Mouse (Mus musculus): Measurements from ENCODE around the gene Hlcs. TPM values are rescaled to one million over a fixed set of nuclear protein-coding genes. Genes with fewer than 3 reads are reported as not detected.

Hlcs gene
- total RNA-seq, 2 experiments from 2014 or later: 13.5 to 13.9 TPM

DNA sequence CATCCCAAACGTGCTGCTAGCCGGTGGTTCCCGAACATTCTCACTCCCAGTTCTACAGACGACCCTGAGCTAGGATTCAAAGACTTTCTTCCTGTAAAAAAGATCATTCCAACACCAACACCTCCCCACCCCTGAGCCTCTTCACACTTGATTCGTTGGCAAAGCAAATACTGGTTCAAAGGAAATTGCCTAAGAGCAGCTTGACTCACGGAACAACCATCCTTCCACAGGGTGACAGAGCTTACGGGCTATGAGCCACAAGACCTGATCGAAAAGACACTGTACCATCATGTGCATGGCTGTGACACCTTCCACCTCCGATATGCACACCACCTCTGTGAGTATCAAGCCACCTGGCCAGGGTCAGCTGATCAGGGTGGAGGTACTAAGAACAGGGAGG, 198.7 kb downstream of the Hlcs start:
- no peak for DNase-seq (ENCODE audit: low spot score in 2 of 2)

GRCm38 (mm10) chr16:94113160-94113559, 200.2 kb downstream of the Hlcs start:
- DNase-seq (ENCODE audit: low spot score in 2 of 2): no peak

GRCm38 (mm10) chr16:94097724-94098455, 215.5 kb downstream of the Hlcs start:
- no peak for DNase-seq (ENCODE audit: low spot score in 2 of 2)

- no peak for DNase-seq (ENCODE audit: low spot score in 2 of 2)
These were observed 216.9 kb downstream of the Hlcs start for GRCm38 (mm10) chr16:94096479-94096878.

- no peak for DNase-seq (ENCODE audit: low spot score in 2 of 2)
These were observed 218.1 kb downstream of the Hlcs start for GRCm38 (mm10) chr16:94095109-94095822.

- DNase-seq (ENCODE audit: low spot score in 2 of 2): no peak
These were observed 218.9 kb downstream of the Hlcs start for GRCm38 (mm10) chr16:94094251-94095108.

DNA sequence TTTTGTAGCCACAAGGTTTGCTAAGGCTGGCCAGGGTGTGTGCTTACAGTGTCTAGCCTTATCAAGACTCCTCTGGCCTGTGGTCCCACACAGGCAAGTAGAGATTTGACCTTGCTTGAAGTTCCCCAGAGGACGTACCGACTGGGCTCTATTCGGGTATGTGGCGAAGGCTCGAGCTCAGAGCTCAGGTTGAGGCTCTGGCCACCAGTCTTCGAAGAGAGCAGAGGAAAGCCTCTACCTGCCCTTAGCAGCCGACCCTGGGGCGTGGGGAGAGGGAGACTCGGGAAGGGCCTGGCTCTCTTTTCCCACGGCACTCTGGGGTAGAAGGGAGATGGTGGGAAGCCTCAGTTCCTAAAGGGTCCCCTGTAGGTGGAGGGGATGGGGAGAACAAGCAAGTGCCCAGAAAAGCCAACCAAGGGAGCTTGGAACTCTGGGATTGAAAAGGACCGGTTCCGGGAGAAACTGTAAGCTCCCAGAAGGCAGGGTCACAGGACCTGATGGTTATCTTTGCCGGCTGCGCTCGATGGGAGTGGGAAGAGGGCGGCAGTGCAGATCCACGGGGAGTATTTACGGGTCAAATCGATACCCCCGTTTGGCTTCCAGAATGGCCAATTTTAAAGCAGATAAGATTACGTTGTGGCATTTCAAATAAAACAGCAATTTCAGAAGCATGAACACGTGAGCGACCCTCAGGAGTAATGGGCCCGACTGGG, 220.1 kb downstream of the Hlcs start:
- DNase-seq (ENCODE audit: low spot score in 2 of 2): no peak

DNA sequence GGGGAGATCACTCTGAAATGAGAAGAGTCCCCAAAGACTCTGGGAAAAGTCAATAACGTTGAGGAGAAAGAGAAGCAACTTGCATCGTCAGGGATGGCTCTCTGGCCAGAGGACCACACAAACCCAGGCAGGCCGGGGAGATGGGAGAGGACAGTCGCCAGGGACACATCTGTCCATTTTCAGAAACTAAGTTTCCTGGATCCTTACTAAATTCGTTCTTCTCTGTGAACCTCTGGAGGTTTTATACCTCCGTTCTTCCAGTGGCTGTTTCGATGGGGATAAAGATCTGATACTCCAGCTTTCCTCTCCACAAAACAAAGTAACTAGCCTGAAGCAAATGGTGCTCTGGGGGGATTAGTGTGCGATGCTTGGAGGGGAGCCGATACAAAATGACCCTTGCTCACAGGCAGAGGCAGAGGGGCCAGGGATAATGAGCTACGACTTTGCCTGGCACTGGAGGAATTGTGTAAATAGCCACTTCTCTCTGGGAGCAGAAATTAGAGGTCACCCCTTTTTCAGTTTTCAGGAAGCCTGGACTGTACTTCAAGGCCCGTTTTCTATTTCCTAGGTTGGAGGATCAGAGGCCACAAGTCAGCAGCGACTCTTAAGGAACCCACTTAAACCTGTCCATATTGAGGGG, 220.7 kb downstream of the Hlcs start:
- no peak for DNase-seq (ENCODE audit: low spot score in 2 of 2)

- no peak for DNase-seq (ENCODE audit: low spot score in 2 of 2)
These were observed 224.3 kb downstream of the Hlcs start for GRCm38 (mm10) chr16:94088819-94089692.

DNA sequence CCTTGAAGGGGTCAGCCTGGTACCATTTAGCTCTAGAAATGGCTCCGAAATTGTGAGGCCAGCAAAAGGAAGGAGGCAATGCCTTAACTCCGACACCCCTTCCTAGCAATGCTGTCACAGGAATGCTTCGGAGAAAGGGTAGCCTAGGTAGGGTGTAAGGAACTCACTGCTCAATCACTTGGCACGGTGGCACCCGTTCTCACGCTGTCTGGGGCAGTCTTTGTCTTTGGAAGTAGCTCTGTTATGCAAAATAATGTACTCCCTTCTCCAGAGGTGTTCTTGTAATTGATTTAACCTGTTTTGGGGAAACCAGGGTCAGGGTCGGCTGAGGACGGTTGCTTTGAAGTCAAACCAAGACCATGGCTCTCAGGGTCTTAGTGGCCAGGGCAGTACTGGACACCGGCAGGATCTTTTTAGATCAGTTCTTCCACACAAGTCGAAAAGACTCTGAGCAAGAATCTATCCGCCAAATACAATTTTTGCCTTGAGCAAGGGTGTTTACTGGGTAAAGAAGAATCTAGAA, 225.1 kb downstream of the Hlcs start:
- no peak for DNase-seq (ENCODE audit: low spot score in 2 of 2)

GRCm38 (mm10) chr16:94087570-94088225, 225.7 kb downstream of the Hlcs start:
- DNase-seq (ENCODE audit: low spot score in 2 of 2): no peak

- no peak for DNase-seq (ENCODE audit: low spot score in 2 of 2)
These were observed 226.4 kb downstream of the Hlcs start for GRCm38 (mm10) chr16:94086701-94087569.

DNA sequence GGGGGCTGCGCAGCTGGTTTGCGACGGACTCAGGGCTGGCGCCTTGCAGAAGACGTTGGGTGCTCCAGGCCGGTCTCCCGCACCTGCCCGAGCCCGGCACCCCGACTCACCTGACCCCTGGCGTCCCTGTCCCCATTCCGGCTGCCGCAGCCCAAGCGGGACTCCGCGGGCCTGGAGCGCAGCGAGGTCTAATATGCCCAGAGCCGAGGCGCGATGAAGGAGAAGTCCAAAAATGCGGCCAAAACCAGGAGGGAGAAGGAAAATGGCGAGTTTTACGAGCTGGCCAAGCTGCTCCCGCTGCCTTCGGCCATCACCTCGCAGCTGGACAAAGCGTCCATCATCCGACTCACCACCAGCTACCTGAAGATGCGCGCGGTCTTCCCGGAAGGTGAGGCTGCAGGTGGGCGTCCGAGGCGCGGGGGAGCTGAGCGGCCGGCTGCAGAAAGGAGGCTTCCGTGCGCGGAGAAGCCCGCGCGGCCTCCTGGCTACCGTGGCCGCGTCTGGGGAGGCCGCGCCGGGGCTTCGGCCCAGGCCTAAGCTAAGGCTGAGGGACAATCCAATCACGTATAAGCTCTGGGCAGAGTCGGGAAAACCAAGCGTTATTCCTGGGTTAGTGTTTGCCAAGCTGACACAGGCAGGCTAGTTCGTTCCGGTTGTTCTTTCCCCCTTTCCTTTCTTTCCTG, 227.6 kb downstream of the Hlcs start:
- DNase-seq (ENCODE audit: low spot score in 2 of 2): no peak

GRCm38 (mm10) chr16:94084711-94085602, 228.4 kb downstream of the Hlcs start, which contains the start of gene Sim2:
Sim2 (plus strand) TSS chr16:94084931.
- DNase-seq (ENCODE audit: low spot score in 2 of 2): no peak

DNA sequence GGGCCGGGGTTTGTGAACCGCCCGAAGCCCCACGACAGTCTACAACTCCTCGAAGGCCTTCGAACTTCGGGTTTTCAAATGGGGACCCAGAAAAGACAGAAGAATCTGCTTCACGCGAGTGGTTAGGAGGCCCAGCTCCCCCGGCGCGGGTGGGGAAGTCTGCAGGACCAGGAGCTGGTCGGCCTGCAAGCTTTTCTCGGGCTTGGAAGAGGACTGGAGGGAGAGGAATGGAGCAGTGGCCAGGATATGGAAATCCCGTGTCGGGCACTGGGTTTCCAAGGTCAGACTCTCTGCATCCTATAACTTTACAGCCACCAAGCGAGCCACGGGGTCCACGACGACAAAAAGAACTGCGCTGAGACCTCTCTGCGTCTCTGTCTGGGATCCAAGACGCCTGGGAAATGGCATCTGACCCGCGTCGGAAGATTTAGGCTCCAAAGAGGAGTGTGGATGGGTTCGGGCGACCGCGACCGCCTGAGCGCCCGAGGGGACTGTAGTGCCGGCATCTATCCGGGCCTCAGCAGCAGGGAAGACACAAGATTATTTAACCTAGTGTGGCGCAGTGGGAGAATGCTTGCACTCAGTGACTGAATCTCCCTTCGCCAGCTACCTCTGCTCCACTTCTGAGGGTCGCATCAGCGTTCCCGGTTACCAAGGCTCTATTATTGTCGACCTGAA, 229.4 kb downstream of the Hlcs start:
- DNase-seq (ENCODE audit: low spot score in 2 of 2): no peak
